Mouse (Mus musculus) small intestine, adult 2 months (tissue): ENCODE measurements around the gene Ptprd. TPM values are rescaled to one million over a fixed set of nuclear protein-coding genes. Genes with fewer than 3 reads are reported as not detected.

ENCODE experiments used
- H3K27ac ChIP-seq: fragments of 200-500 bp; 2 replicates; pipeline ENCODE4 v1.5.1; 2012; ENCODE audit warnings: low read depth, low read length, control low read depth, inconsistent platforms; ENCODE audit not compliant: insufficient read depth
- H3K27me3 ChIP-seq: fragments of 200-500 bp; 2 replicates; pipeline ENCODE4 v1.6.1; 2012; ENCODE audit warnings: mild to moderate bottlenecking, moderate library complexity, low read length, inconsistent platforms; ENCODE audit not compliant: control insufficient read depth, insufficient read depth
- H3K36me3 ChIP-seq: fragments of 200-500 bp; 2 replicates; pipeline ENCODE4 v1.6.1; 2012; ENCODE audit warnings: mild to moderate bottlenecking, low read length, control low read depth, inconsistent platforms; ENCODE audit not compliant: control insufficient read depth, insufficient read depth
- H3K4me1 ChIP-seq: fragments of 200-500 bp; 2 replicates; pipeline ENCODE4 v1.6.1; 2012; ENCODE audit warnings: low read length, inconsistent platforms, mixed read lengths; ENCODE audit not compliant: control insufficient read depth, insufficient read depth, insufficient read length
- H3K4me3 ChIP-seq: fragments of 200-500 bp; 2 replicates; pipeline ENCODE4 v1.5.1; 2012; ENCODE audit warnings: low read depth, mild to moderate bottlenecking, control low read depth, inconsistent platforms, low read length, moderate library complexity
- CTCF ChIP-seq: fragments of 200-500 bp; IDR thresholded peaks from 2 replicates; pipeline ENCODE4 v1.5.1; 2012; ENCODE audit warnings: low read depth, mild to moderate bottlenecking, control low read depth, inconsistent platforms, low read length, moderate library complexity, mixed read lengths; ENCODE audit not compliant: insufficient replicate concordance, insufficient read length; ENCODE audit errors: extremely low read depth
- POLR2A ChIP-seq: fragments of 200-500 bp; IDR thresholded peaks from 2 replicates; pipeline ENCODE4 v1.6.1; 2012; ENCODE audit warnings: low read depth, mild to moderate bottlenecking, control low read depth, inconsistent platforms, low read length, moderate library complexity
- WGBS: fragments of 180-500 bp; shearing (Covaris S2); methylation state at CpG from one replicate; pipeline ENCODE4 v1.1.7; 2018; 5-methylcytosine and 5-hydroxymethylcytosine counted together
- polyA plus RNA-seq: library from polyadenylated mRNA; depleted of rRNA; stranded (reverse); fragments of >200 nt; gene quantifications from 2 replicates; pipeline ENCODE4 v1.2.3, GENCODE M21; 2012

Ptprd gene
- polyA plus RNA-seq, 1 experiment, result 1.5 TPM

DNA sequence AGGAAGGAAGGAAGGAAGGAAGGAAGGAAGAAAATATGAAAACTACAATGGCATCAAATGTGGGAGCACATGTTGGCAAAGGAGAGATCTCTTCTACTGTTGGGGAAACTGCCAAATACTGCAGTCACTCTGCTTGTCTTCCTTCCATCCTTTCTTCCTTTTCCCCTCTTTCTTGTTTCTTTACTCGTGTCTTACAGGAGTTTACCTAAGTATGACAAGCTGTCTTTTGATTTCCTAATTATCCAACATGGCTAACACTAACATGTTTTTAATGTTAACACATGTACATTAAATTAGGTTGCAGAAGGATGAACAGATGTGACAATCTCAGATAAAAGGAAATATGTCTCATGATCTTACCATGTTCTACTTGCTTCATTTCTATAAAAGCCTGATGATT, 625.5 kb downstream of the Ptprd start:
- TF ChIP-seq POLR2A, result no peak
- no peak for TF ChIP-seq CTCF
- 46% methylated on average over 1 of the region's 1 CpGs for WGBS
- no peaks in the 10 kb centered on the region for H3K27me3 ChIP-seq
- no peak overlapping the region for H3K4me3 ChIP-seq
- no peak overlapping the region for H3K27ac ChIP-seq
- no peaks in the 10 kb centered on the region for H3K4me1 ChIP-seq
- H3K36me3 ChIP-seq, result no peaks in the 10 kb centered on the region

DNA sequence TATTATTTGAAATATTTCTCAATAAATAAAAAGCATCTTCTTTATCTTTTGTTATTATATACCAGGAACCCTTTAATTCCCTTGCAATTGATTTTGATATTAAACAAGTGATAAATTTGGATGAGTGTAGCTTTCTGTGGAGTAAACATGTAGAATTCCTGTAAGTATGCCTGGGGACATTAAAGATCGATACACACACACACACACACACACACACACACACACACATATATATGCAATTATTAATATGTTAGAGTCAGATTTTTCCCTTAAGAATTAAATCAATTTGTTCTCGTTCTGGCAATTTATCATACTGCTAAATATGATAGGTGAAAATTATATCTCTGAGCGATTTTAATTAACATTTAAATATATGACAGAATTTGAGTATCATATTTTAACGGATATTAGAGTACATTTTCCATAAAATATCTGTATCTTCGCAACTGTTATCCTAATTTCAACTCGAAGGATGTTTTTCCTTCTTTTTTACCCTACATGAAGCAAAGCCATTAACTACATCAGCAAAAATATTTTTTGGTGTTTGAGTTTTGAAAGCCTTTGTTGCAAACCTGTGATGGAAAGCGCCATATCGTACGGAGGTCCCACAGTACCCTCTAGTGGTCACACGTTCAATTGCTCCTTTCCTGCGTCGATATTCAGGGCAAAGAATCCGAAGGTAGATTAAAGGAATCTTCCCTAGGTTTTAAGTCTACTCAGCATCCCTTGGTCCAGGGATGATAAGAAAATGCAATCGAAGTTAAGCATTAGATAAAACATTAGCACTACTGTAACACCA, 653.2 kb downstream of the Ptprd start:
- no peaks in the 10 kb centered on the region for H3K36me3 ChIP-seq
- no peak overlapping the region for H3K4me3 ChIP-seq
- 20% methylated on average over 14 of the region's 14 CpGs for WGBS
- H3K27me3 ChIP-seq, result no peaks in the 10 kb centered on the region
- TF ChIP-seq CTCF (no peak), POLR2A (no peak)
- H3K27ac ChIP-seq, result no peak overlapping the region
- H3K4me1 ChIP-seq, result no peaks in the 10 kb centered on the region

DNA sequence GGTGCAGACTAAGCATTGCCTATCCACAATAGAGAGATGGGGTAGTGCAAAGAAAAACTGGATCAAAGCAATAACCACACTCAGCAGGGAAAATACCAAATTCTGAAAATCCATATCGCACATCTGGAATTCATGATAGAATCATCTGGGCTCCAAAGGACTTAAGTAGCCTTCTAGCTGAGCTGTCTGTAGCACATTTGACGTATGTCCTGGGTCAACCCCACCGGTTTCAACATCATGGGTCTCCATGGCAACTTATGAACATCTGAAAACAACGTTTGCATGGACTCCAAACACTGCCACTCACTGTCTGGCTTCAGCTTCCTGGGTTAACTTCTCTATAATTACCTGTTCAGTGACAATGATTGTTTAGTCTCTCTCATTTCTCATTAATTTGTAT, 655.9 kb downstream of the Ptprd start:
- Histone ChIP-seq H3K27me3 (no peaks in the 10 kb centered on the region), H3K27ac (no peak overlapping the region), H3K4me1 (no peaks in the 10 kb centered on the region), H3K4me3 (no peak overlapping the region), H3K36me3 (no peaks in the 10 kb centered on the region)
- 58% methylated on average over 4 of the region's 4 CpGs for WGBS
- TF ChIP-seq POLR2A, result no peak
- no peak for TF ChIP-seq CTCF

DNA sequence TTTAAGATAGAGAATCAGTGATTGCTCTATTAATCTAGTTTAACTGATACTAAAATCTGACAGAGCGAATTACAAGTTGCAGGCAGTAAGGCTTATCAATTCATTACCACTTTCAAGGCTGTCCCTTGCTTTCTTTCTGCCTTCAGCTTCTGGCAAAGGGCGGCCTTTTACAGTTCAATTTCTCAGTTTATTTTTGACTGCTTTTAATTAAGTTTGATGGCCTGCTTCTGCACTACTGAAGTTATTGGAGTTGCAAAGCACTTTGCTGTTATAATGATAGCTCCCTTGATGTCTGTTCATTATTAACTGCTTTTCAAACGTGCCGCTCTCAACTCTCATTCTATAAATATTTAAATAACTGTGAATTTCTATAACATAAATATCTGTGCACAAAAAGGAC, 673.9 kb downstream of the Ptprd start:
- 65% methylated on average over 4 of the region's 4 CpGs for WGBS
- no peak overlapping the region for H3K4me3 ChIP-seq
- TF ChIP-seq CTCF (no peak), POLR2A (no peak)
- no peaks in the 10 kb centered on the region for H3K27me3 ChIP-seq
- no peak overlapping the region for H3K27ac ChIP-seq
- no peaks in the 10 kb centered on the region for H3K36me3 ChIP-seq
- no peaks in the 10 kb centered on the region for H3K4me1 ChIP-seq

DNA sequence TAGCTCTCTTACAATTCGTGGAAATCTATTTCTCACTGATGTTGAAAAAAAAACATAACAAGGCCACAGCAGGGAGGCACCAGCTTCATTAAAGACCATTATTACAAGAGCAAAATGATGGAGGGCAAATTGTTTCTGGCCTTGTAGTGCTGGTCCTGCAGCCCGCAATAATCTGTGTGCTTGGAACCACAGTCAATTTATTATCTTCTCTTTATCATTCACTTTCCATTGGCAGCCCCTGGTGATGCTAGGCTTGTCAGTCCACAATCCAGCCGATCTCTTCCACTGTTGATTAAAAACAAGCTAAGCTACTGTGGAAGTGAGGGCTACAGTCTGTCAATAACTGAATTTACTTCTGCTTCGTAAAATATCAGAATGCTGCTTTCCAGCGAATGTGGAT, 674.4 kb downstream of the Ptprd start:
- Histone ChIP-seq H3K27me3 (no peaks in the 10 kb centered on the region), H3K27ac (no peak overlapping the region), H3K4me1 (no peaks in the 10 kb centered on the region), H3K4me3 (no peak overlapping the region), H3K36me3 (no peaks in the 10 kb centered on the region)
- TF ChIP-seq POLR2A (no peak), CTCF (no peak)
- 70% methylated on average over 5 of the region's 5 CpGs for WGBS

DNA sequence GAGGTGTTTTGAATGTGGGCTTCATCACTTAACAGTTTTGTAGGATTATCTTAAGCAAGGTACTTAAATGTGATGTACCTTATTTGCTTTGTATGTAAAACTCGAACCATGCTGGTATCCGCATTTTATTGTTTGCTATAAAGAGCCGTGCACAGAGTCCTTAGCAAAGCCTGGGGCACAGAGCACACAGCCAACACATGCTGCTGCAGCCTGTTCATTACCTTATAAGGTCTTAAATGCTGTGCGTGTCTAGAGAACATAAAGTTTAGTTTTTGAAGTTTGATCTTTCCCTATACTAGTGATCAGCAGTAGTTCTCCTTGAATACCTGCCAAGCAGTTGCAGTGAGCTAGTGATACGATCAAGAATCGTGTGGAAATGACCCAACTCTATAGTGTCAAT, 676.2 kb downstream of the Ptprd start:
- no peak for TF ChIP-seq POLR2A
- no peak for TF ChIP-seq CTCF

DNA sequence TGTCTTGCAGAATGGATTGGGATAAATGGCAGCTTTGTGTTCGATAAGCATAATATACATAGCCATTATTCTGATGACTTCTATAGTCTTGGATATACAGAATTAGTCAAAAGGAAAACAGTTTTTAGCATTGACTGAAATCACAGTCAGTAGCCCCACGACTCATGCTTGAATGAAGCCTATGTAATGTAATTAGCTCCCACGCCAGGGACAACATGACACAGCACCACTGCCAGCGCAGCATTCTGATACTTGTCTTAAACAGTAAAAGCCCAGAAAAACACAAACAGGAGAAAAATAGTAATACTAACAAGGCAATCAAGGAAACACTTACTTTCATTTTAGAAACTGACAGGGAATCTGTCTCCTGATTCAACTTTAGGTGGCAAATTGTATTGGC, 677.2 kb downstream of the Ptprd start:
- Histone ChIP-seq H3K4me1 (no peaks in the 10 kb centered on the region), H3K4me3 (no peak overlapping the region), H3K36me3 (no peaks in the 10 kb centered on the region), H3K27ac (no peak overlapping the region), H3K27me3 (no peaks in the 10 kb centered on the region)
- TF ChIP-seq POLR2A (no peak), CTCF (no peak)
- WGBS, result 84% methylated on average over 4 of the region's 4 CpGs

More for the DNA sequence above, 676.2 kb downstream of the Ptprd start:
- 80% methylated on average over 6 of the region's 6 CpGs for WGBS
- Histone ChIP-seq H3K27me3 (no peaks in the 10 kb centered on the region), H3K4me1 (no peaks in the 10 kb centered on the region), H3K36me3 (no peaks in the 10 kb centered on the region), H3K27ac (no peak overlapping the region), H3K4me3 (no peak overlapping the region)
